Mouse (Mus musculus) stomach, postnatal 0 days (tissue): ENCODE results near the gene Ehhadh. TPM values are rescaled to one million over a fixed set of nuclear protein-coding genes. Genes with fewer than 3 reads are reported as not detected.
A peak's percentile ranks its signal among the peaks of the same experiment; 100 is the strongest.

Experiments used
- ATAC-seq: fragments of 200-750 bp; cut with Nextera tagmentation; 2 replicates; pipeline ENCODE4 v1.8.0; 2017; ENCODE audit not compliant: low FRiP score, low TSS enrichment
- DNase-seq: peaks from one replicate; pipeline ENCODE4 v3.0.0-alpha.2; 2016; ENCODE audit warnings: low spot score
- H3K27ac ChIP-seq: fragments of 300-500 bp; sonication (generic); replicated peaks from 2 replicates; pipeline ENCODE4 v1.5.1; 2014; ENCODE audit warnings: mild to moderate bottlenecking, control low read depth
- H3K27me3 ChIP-seq: fragments of 300-500 bp; sonication (generic); 2 replicates; pipeline ENCODE4 v1.6.1; 2014; ENCODE audit warnings: low read length; ENCODE audit not compliant: control insufficient read depth, insufficient read depth
- H3K36me3 ChIP-seq: fragments of 300-500 bp; sonication (generic); 2 replicates; pipeline ENCODE4 v1.6.1; 2014; ENCODE audit warnings: low read length, mixed read lengths; ENCODE audit not compliant: control insufficient read depth, insufficient read depth
- H3K4me1 ChIP-seq: fragments of 300-500 bp; sonication (generic); replicated peaks from 2 replicates; pipeline ENCODE4 v1.6.1; 2014; ENCODE audit warnings: antibody characterized with exemption; ENCODE audit not compliant: control insufficient read depth, insufficient read depth
- H3K4me2 ChIP-seq: fragments of 300-500 bp; sonication (generic); replicated peaks from 2 replicates; pipeline ENCODE4 v1.6.1; 2014; ENCODE audit warnings: low read depth, mild to moderate bottlenecking, control low read depth, moderate library complexity
- H3K4me3 ChIP-seq: fragments of 300-500 bp; sonication (generic); 2 replicates; pipeline ENCODE4 v1.5.1; 2014; ENCODE audit warnings: low read depth, low read length, control low read depth
- H3K9ac ChIP-seq: fragments of 300-500 bp; sonication (generic); 2 replicates; pipeline ENCODE4 v1.6.1; 2014; ENCODE audit warnings: mild to moderate bottlenecking, low read length, control low read depth, mixed read lengths
- H3K9me3 ChIP-seq: fragments of 300-500 bp; sonication (generic); 2 replicates; pipeline ENCODE4 v1.6.1; 2016; ENCODE audit warnings: low read length; ENCODE audit not compliant: control insufficient read depth
- CTCF ChIP-seq: IDR thresholded peaks from 2 replicates; pipeline ENCODE4 v1.5.1; 2016; ENCODE audit warnings: antibody characterized with exemption, low read depth, mild to moderate bottlenecking, moderate library complexity
- EP300 ChIP-seq: optimal IDR thresholded peaks from 2 replicates; pipeline ENCODE3; 2016; ENCODE audit warnings: antibody characterized with exemption
- WGBS: fragments of 180-500 bp; shearing (Covaris S2); extraction: QIAGEN DNeasy Blood & Tissue Kit; methylation state at CpG from one replicate; pipeline ENCODE4 v1.1.7; 2014; 5-methylcytosine and 5-hydroxymethylcytosine counted together
- polyA plus RNA-seq: library from polyadenylated mRNA; unstranded; fragments of >200 nt; fragmentation: Nextera tagmentation; extraction: Ambion mirVana; gene quantifications from 2 replicates; pipeline ENCODE4 v1.2.1, GENCODE M21; 2015

Ehhadh gene
- polyA plus RNA-seq, 1 experiment from 2014 or later: 30.9 TPM

DNA sequence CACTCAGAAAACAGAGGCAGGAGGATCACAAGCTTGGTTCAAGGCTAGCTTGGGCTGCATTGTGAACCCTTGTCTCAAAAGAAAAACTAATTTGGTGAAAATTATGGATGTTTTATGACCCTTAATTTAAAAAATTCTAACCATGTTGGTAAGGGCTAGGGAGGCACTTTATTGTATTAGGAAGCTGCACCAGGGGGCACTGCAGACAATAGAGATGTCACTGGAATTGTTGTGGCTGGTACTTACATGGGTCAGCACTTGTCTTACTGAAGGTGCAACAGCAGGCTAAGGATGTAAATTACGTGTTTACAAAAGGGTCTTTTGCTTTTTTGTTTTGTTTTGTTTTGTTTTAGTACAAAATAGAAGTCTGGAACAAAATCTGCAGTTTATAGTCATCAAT, 45.9 kb upstream of the Ehhadh start:
- no peaks in the 10 kb centered on the region for H3K9me3 ChIP-seq
- ATAC-seq (no peak), DNase-seq (no peak)
- H3K4me1 ChIP-seq: no peaks in the 10 kb centered on the region
- H3K27me3 ChIP-seq: no peaks in the 10 kb centered on the region
- H3K36me3 ChIP-seq: no peaks in the 10 kb centered on the region
- H3K9ac ChIP-seq: no peak overlapping the region
- H3K4me2 ChIP-seq: no peak overlapping the region
- TF ChIP-seq CTCF (peak; percentile 27; the same call in 1 of the 2 replicates), EP300 (no peak)
- H3K4me3 ChIP-seq: no peak overlapping the region
- WGBS: 62% methylated on average over 1 of the region's 1 CpGs
- H3K27ac ChIP-seq: no peak overlapping the region

DNA sequence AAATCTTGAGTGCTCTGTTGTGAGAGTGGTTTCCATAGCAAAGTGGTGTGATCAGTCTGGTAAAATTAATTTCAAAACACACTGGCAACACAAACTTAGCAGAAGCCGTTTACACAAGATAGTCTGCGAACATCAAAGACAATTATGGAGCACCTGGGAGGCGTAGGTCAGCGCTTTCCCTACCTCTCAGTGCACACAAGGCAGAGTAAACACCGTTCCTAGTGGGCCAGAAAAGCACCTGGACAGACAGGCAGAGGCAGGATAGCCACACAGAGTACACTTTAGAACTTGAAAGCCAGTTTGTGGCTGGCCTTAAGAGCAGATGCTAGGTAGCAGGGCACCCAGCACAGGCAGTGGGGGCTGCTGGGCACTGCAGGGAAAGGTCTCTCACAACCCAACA, 44.2 kb upstream of the Ehhadh start:
- Histone ChIP-seq H3K9me3 (no peaks in the 10 kb centered on the region), H3K9ac (no peak overlapping the region), H3K27ac (no peak overlapping the region), H3K27me3 (no peaks in the 10 kb centered on the region), H3K4me1 (no peaks in the 10 kb centered on the region), H3K4me3 (no peak overlapping the region), H3K4me2 (no peak overlapping the region), H3K36me3 (no peaks in the 10 kb centered on the region)
- DNase-seq: peak; percentile 40
- no peak for TF ChIP-seq EP300
- no peak for TF ChIP-seq CTCF
- ATAC-seq: peak; percentile 43; the same call in 1 of the 2 replicates
- WGBS: 41% methylated on average over 5 of the region's 5 CpGs

GRCm38 (mm10) chr16:21830784-21831183, 43.2 kb upstream of the Ehhadh start:
- 46% methylated on average over 6 of the region's 6 CpGs for WGBS
- 0 out of 2 replicates have a peak, but pooled peaks have one; percentile 8 for ATAC-seq
- H3K27ac ChIP-seq: no peak overlapping the region
- no peak overlapping the region for H3K9ac ChIP-seq
- TF ChIP-seq CTCF (no peak), EP300 (no peak)
- H3K4me2 ChIP-seq: no peak overlapping the region
- H3K36me3 ChIP-seq: no peaks in the 10 kb centered on the region
- no peaks in the 10 kb centered on the region for H3K27me3 ChIP-seq
- no peak for DNase-seq
- no peaks in the 10 kb centered on the region for H3K4me1 ChIP-seq
- H3K9me3 ChIP-seq: no peaks in the 10 kb centered on the region
- H3K4me3 ChIP-seq: no peak overlapping the region

DNA sequence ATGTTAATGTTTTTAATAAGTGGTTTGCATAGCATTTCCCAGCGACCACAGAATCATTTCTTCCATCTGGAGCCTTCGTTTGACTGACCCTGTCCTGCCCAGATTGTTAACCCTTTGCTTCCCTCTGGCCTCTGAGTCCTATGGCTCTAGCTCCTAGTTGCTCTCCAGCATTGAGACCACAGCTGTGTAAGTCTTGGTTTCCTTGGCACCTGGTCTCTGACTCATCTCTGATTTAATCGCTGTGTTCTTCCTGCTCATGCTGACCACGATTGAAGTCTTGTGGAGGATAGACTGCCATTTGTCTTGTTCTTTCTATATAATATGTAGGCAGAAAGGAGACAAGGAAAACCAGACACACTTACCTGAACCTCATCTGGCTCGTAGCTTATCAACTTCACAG, 42.1 kb upstream of the Ehhadh start:
- TF ChIP-seq EP300: no peak
- no peak for TF ChIP-seq CTCF
- WGBS: 18% methylated on average over 5 of the region's 5 CpGs
- no peaks in the 10 kb centered on the region for H3K27me3 ChIP-seq
- no peak overlapping the region for H3K4me3 ChIP-seq
- DNase-seq: no peak
- no peak; the same call in 1 of the 2 replicates for ATAC-seq
- H3K4me2 ChIP-seq: no peak overlapping the region
- no peak overlapping the region for H3K9ac ChIP-seq
- no peaks in the 10 kb centered on the region for H3K36me3 ChIP-seq
- H3K4me1 ChIP-seq: no peaks in the 10 kb centered on the region
- no peaks in the 10 kb centered on the region for H3K9me3 ChIP-seq
- no peak overlapping the region for H3K27ac ChIP-seq

- TF ChIP-seq EP300 (no peak), CTCF (no peak)
- Histone ChIP-seq H3K9ac (no peak overlapping the region), H3K4me1 (no peaks in the 10 kb centered on the region), H3K27me3 (no peaks in the 10 kb centered on the region), H3K27ac (0 out of 2 replicates have a peak overlapping the region, but pooled peaks have one; percentile 8), H3K9me3 (no peaks in the 10 kb centered on the region), H3K36me3 (no peaks in the 10 kb centered on the region), H3K4me3 (no peak overlapping the region), H3K4me2 (peak overlapping the region; percentile 20; the same call in 1 of the 2 replicates)
- DNase-seq: no peak
- WGBS: 56% methylated on average over 4 of the region's 4 CpGs
- ATAC-seq: peak; percentile 24; the same call in 1 of the 2 replicates
Measured at GRCm38 (mm10) chr16:21827581-21827980, 40.0 kb upstream of the Ehhadh start.

DNA sequence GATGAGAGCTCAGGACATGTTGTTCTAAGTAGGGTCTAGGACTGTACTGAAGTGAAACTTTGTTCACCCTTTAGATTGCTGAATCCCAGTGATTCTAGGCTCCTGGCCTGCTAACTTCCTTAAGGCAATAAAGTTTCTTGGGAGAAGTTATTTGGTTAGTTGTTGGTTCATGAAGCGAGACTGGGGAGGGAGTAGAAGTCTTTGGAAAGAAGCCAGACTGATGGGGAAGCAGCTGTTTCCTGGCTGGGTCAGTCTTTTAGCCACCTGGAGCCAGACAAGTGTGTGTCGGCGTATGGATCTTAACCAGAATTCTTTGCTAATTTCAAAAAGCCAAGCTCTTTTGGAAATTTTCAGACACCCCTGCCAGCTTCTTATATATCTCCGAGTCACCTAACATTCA, 39.5 kb upstream of the Ehhadh start:
- DNase-seq (no peak), ATAC-seq (peak; percentile 1; the same call in 1 of the 2 replicates)
- H3K36me3 ChIP-seq: no peaks in the 10 kb centered on the region
- TF ChIP-seq CTCF (no peak), EP300 (no peak)
- H3K9ac ChIP-seq: no peak overlapping the region
- 0 out of 2 replicates have a peak overlapping the region, but pooled peaks have one; percentile 59 for H3K27ac ChIP-seq
- peak overlapping the region; percentile 33; the same call in 1 of the 2 replicates for H3K4me2 ChIP-seq
- 31% methylated on average over 4 of the region's 4 CpGs for WGBS
- H3K4me3 ChIP-seq: 0 out of 2 replicates have a peak overlapping the region, but pooled peaks have one; percentile 8
- no peaks in the 10 kb centered on the region for H3K27me3 ChIP-seq
- no peaks in the 10 kb centered on the region for H3K9me3 ChIP-seq
- no peaks in the 10 kb centered on the region for H3K4me1 ChIP-seq
